ENCODE assay signal across 8 mouse cellular contexts in genomic region chr2:90667388-90668265, GRCm38 (mm10). TPM values are rescaled to one million over a fixed set of nuclear protein-coding genes. Genes with fewer than 3 reads are reported as not detected.
DNase-seq lines count a peak whose midpoint lies in the region; ATAC-seq and TF ChIP-seq lines count a peak whose summit lies in the region.

No protein-coding gene starts in this region.

- peak; percentile 70 for TF ChIP-seq EP300 in liver, postnatal 0 days (IDR thresholded peaks at IDR 0.05; ENCODE audit: low read depth)

- H3K27me3 ChIP-seq in G1E (ENCODE audit: insufficient read depth, low read length), result no peaks in the 10 kb centered on the region
- no peaks in the 10 kb centered on the region for H3K27me3 ChIP-seq in erythroblast, embryonic 14.5 days (ENCODE audit: control insufficient read depth)
- no peaks in the 10 kb centered on the region for H3K27me3 ChIP-seq in liver, postnatal 0 days (ENCODE audit: insufficient read depth, low read length)
- no peaks in the 10 kb centered on the region for H3K27me3 ChIP-seq in stomach, embryonic 15.5 days (replicated peaks)

- H3K36me3 ChIP-seq in G1E (replicated peaks), result no peaks in the 10 kb centered on the region
- H3K36me3 ChIP-seq in erythroblast, embryonic 14.5 days (ENCODE audit: control insufficient read depth), result peaks cover 6% of the 10 kb centered on the region
- no peaks in the 10 kb centered on the region for H3K36me3 ChIP-seq in liver, postnatal 0 days (replicated peaks; ENCODE audit: insufficient read depth, low read length)
- no peaks in the 10 kb centered on the region for H3K36me3 ChIP-seq in stomach, embryonic 15.5 days

- H3K9me3 ChIP-seq in G1E (replicated peaks), result peaks cover 2% of the 10 kb centered on the region; the same call in 1 of the 2 replicates
- peaks cover 7% of the 10 kb centered on the region for H3K9me3 ChIP-seq in erythroblast, embryonic 14.5 days (ENCODE audit: control insufficient read depth, low read length)
- 0 out of 2 replicates have a peak, but pooled peaks cover 3% of the 10 kb centered on the region for H3K9me3 ChIP-seq in liver, postnatal 0 days (ENCODE audit: low read length)
- no peaks in the 10 kb centered on the region for H3K9me3 ChIP-seq in stomach, embryonic 15.5 days

- H3K27ac ChIP-seq in liver, postnatal 0 days (ENCODE audit: low read depth), result 0 out of 2 replicates have a peak overlapping the region, but pooled peaks have one; percentile 13
- H3K27ac ChIP-seq in stomach, embryonic 15.5 days, result peak overlapping the region; percentile 23; the same call in 1 of the 2 replicates

- 20% methylated on average over 21 of the region's 21 CpGs for WGBS in liver, postnatal 0 days (ENCODE audit: insufficient replicate concordance)
- WGBS in stomach, embryonic 15.5 days, result 26% methylated on average over 21 of the region's 21 CpGs

- no peak overlapping the region; the same call in 1 of the 2 replicates for H3K4me3 ChIP-seq in G1E (ENCODE audit: low read depth, low read length)
- H3K4me3 ChIP-seq in erythroblast, embryonic 14.5 days (replicated peaks), result peak overlapping the region; percentile 15
- H3K4me3 ChIP-seq in liver, postnatal 0 days (ENCODE audit: low read depth, low read length), result peak overlapping the region; percentile 12
- no peak overlapping the region for H3K4me3 ChIP-seq in stomach, embryonic 15.5 days (replicated peaks)

- peak; percentile 69 for ATAC-seq in G1E (ENCODE audit: extremely low read depth, insufficient number of reproducible peaks, low FRiP score, poor library complexity, severe bottlenecking)
- peak; percentile 90 for ATAC-seq in liver, postnatal 0 days
- peak; percentile 92 for ATAC-seq in stomach, embryonic 15.5 days (ENCODE audit: insufficient read depth, low FRiP score, low read depth)

- peak; percentile 60 for DNase-seq in 416B (ENCODE audit: low read depth)
- DNase-seq in G1E (ENCODE audit: low spot score), result peak; percentile 26
- DNase-seq in kidney, adult 11 months, result peak; percentile 81
- peak; percentile 25 for DNase-seq in liver, postnatal 0 days
- DNase-seq in adrenal gland, postnatal 36 days, result no peak
- no peak for DNase-seq in ovary, postnatal 36 days (ENCODE audit: low spot score)

- peak overlapping the region; percentile 60 for H3K4me2 ChIP-seq in liver, postnatal 0 days (ENCODE audit: low read depth, low read length)
- H3K4me2 ChIP-seq in stomach, embryonic 15.5 days, result peak overlapping the region; percentile 30

- no peak overlapping the region for H3K9ac ChIP-seq in liver, postnatal 0 days (replicated peaks)
- H3K9ac ChIP-seq in stomach, embryonic 15.5 days, result no peak overlapping the region

- TF ChIP-seq CTCF in G1E (IDR thresholded peaks at IDR 0.05; ENCODE audit: low read depth, low read length), result no peak
- no peak for TF ChIP-seq CTCF in liver, postnatal 0 days (IDR thresholded peaks at IDR 0.05; ENCODE audit: low read depth)

- peaks cover 19% of the 10 kb centered on the region for H3K4me1 ChIP-seq in G1E (ENCODE audit: insufficient read depth, low read depth, low read length)
- H3K4me1 ChIP-seq in erythroblast, embryonic 14.5 days (ENCODE audit: control insufficient read depth), result peaks cover 40% of the 10 kb centered on the region
- peaks cover 12% of the 10 kb centered on the region for H3K4me1 ChIP-seq in liver, postnatal 0 days (ENCODE audit: insufficient read depth)
- H3K4me1 ChIP-seq in stomach, embryonic 15.5 days, result peaks cover 4% of the 10 kb centered on the region; the same call in 1 of the 2 replicates

RNA-seq across cellular contexts. Expression of gene Nup160, which starts 9.4 kb away (rescaled TPM):
- total RNA-seq in G1E (2014; fragmentation: Nextera tagmentation) (157 and 180 TPM in 2 replicates), G1E (2017) (58.1 and 69.2 TPM in 2 replicates)
- 6.3 and 9.1 TPM in 2 replicates for polyA plus RNA-seq in G1E (2012)
- 0.41 and 0.84 TPM in 2 replicates for polyA plus RNA-seq in erythroblast, embryonic 14.5 days (2012)
- polyA plus RNA-seq in liver, postnatal 0 days (2015; fragmentation: Nextera tagmentation; extraction: Ambion mirVana), result 9.0 and 10.2 TPM in 2 replicates
- polyA plus RNA-seq in stomach, embryonic 15.5 days (2015; fragmentation: Nextera tagmentation; extraction: Ambion mirVana), result 40.4 and 42.7 TPM in 2 replicates
- total RNA-seq in adrenal gland, postnatal 36 days (2021), result 10 to 100 TPM; 29.7 to 32.0 TPM

Comparison
In these comparisons a context has a peak if more than half of its experiments do, and no peak if none do; other contexts are left out.
1. DNase-seq: peak in 416B (single experiment), G1E (single experiment), kidney, adult 11 months (single experiment) and liver, postnatal 0 days (single experiment); none in adrenal gland, postnatal 36 days (0 of 2) and ovary, postnatal 36 days (single experiment).
2. H3K4me3 ChIP-seq: peak in erythroblast, embryonic 14.5 days (single experiment) and liver, postnatal 0 days (single experiment); none in G1E (single experiment) and stomach, embryonic 15.5 days (single experiment).
3. Peak in every context shown above with its lines, with median percentiles within 50 percentile points of each other: ATAC-seq.